Mouse (Mus musculus) monocyte, adult 2 months (primary cell): ENCODE data around the gene Rab12.

Experiments
- DNase-seq, 2 experiments: peaks; one replicate each; pipeline ENCODE4 v3.0.0; 2022; ENCODE audit warnings: low spot score in 2 of 2, low read depth in 1 of 2

Gene Rab12

DNA sequence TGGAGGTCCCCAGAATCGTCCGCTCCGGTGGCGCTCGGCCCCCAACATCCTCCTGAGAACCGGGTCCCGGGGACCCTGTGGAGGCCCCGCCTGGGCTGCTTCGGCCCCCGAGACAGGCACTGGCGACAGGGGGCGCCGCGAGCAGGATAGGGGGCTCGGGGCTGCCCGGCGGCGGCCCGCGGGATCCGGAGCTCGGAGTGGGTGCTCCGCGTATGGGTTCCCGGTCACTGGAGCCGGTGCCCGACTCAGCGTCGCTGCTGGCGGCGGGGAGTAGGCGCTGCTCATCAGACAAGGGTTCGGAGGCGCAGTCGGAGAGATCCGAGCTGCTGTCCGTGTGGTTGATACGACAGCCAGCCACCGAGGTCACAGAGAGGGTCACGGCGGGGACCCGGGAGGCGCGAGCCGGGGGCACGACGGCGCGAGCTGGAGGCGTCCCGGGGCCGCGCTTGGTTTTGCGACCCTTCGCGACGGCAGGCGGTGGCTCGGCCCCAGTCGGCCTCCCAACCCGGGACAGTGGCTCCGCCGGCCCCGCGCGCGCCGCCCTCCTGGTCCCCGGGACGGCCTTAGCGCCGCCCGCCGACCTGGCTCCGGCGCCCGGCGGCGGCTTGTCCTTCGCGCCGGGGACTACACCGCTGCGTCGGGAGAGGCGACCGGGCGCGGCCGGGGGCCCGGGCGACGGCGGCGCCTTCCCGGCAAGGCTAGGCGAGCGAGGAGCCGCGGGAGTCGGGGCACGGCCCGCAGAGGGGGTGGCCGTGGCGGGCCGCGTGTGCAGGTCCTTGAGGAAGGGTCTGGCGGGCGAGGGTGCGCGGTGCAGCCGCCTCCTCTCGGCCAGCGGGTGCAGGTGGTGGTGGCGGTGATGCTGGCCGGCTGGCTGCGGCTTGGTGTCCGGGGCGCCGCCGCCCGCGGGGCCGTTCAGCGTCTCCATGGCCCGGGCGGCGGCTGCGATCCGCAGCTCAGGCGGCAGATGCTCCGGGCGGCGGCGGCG, 70.8 kb downstream of the Rab12 start:
- DNase-seq: no peak

DNA sequence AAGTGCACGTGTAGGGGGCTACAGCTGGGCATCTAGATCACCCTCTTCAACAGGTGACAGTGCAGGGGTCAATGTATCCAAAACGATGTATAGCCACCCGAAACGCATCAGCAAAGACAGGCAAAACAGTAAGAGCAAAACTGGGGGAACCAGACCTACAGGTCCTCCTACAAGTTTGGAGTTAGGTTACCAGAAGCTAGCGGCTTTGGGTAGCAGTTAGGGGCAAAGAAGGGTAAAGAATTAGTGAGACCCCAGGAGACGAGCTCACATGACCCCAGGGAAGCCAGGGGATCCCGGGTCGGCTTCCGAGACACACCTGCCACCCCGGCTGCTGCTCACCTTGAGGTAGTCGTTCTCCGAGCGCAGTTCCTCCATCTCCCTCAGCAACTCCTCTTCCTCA, 71.6 kb downstream of the Rab12 start:
- DNase-seq: no peak

DNA sequence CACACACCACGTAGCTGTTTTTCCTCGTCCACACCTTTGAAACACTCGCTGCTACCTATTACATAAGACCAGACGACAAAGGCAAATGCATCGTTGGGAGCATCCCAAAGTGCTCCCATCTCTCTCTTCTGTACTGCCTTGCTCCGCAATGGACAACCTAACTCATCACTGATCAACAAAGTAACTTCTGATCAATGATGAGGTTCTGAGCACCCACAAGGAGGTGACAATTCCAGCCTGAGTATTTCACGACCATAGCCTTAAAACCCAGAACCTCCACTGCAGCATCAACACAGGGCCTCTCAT, 72.6 kb downstream of the Rab12 start:
- no peak for DNase-seq

DNA sequence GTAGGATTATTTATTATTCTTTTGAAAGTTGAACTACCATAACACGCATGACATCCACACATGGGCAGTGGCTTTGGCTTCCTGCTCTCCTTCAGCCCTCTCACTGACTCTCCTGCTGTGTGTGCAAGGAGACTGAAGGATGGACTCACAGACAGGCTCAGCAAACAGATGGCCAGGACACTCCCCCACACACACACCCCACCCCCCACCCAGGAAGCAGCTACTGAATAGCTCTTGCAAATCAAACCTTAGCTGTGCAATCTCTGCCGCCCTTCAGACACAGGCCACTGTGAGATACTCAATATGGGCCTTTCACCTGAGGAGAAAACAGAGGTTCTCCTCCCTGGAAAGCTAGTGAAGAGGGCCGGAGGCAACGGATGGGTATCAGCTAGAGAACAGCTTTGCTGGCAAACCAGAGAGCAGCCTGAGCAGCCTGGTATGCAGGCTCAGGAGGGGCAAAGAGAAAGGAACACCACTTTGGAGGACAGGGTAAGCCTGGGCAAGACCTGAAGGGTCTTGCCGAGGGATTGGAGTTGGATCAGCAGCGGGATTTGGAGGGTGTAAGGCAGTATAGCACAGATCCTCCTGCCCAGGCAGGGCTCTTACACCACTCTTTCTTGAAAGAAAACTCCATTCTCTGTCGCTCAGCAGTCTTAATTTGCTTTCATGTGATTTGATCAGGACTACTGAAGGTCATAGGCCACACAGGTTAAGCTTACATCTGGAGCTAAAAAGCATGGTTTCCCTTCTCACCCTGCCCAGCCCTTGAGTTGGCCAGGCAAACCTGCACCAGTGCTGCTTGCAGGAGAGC, 73.1 kb downstream of the Rab12 start:
- no peak for DNase-seq
